Mouse (Mus musculus) NIH3T3 (cell line): ENCODE measurements around the gene Ccdc92.

ENCODE experiments used
- DNase-seq: peaks from one replicate; pipeline ENCODE4 v3.0.0-alpha.2; 2012; ENCODE audit warnings: low read depth

Ccdc92 gene

DNA sequence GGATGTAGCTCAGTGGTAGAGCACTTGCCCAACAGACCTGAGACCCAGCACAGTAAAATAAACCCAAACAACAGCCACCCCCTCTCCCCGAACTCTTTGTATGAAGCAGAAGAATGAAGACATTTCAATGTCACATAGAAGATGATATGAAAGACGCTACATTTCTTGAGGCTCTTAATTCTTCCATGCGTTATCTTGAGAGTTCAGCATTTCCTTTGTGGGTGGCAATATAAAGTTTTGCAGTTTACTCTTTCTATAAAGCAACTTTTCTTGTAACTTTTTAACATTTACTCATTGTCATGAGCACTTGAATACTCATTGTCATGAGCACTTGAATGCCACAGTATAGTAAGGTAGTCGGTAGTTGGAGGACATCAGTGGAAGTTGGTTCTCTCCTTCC, 8.0 kb downstream of the Ccdc92 start:
- no peak for DNase-seq

DNA sequence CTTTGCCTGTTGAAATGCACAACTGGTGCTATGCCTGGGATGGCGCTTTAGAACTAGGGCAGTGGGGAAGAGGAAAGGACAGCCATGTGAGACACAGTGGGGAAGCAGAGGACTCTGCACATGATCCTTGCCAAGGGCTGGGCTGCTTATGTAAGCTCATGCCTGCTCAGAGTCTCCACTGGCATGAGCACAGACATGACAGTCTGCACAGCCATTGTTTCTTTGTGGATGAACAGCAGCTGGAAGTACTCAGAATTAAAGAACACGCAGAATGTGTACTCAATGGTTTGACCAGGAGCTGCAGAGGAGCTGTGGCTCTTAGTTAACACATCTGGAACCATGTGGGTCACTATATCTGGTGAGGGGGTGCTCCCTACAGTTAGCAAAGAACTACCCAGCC, 9.1 kb downstream of the Ccdc92 start:
- DNase-seq: no peak

DNA sequence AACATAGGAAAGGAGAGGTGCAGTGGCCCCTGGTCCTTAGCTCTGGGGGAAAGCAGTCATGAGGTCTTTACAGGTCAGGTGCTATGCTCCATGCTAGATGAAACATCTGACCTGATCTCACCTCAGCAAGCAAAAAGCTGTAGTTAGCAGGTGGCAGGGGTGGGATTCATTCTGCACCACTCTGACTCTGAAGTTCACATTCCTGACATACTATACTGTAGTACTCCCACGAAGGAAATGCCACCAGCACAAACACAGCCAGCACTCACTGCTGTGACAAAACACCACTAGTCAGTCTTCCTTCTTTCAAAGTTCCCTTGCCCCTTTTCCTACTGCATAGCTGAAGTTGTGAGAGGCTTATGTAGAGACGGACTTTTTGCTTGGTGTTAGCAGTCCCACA, 9.9 kb downstream of the Ccdc92 start:
- DNase-seq: no peak

- DNase-seq: no peak
Measured at GRCm38 (mm10) chr5:124851572-124851971, 10.7 kb downstream of the Ccdc92 start.

- no peak for DNase-seq
Measured at GRCm38 (mm10) chr5:124848994-124849393, 13.2 kb downstream of the Ccdc92 start.

DNA sequence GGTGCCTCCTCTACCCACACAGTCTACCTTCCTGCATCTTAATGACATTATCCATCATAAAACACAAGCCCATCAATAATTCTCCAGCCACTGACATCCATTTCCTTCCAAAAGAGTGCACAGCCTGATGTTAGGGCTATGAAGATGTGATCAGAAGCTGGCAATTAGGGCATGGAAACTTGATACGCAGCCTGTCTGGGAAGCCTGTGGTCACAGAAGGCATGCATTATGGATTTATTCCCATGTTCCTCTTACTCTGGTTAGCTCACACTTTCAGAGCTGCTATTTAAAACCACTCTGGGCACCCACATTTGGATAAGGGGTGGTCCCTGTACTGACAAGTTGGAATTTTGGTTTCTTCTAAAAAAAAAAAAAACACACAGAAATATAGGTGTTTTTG, 15.2 kb downstream of the Ccdc92 start:
- peak; percentile 59 for DNase-seq

GRCm38 (mm10) chr5:124844929-124845328, 17.3 kb downstream of the Ccdc92 start:
- no peak for DNase-seq

DNA sequence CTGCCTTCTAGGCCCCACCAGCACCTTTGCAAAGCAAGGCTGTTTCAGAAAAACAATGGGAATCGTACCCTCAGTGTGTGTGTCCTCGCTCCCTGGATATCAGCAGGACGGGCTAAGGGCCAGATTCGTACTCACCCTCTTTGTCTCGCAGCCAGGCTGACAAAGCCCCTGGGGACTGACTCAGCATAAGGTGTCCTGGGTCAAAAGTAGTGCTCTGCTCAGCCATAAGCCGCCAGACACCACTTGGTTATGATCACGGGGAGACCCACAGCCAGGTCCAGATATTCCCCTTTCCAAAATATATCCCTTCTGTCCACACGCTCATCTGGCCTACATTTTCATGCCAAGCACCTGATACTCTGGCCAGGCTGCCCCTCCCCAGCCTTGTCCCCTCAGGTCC, 18.8 kb downstream of the Ccdc92 start:
- peak; percentile 73 for DNase-seq

GRCm38 (mm10) chr5:124840669-124841068, 21.6 kb downstream of the Ccdc92 start:
- DNase-seq: peak; percentile 67

DNA sequence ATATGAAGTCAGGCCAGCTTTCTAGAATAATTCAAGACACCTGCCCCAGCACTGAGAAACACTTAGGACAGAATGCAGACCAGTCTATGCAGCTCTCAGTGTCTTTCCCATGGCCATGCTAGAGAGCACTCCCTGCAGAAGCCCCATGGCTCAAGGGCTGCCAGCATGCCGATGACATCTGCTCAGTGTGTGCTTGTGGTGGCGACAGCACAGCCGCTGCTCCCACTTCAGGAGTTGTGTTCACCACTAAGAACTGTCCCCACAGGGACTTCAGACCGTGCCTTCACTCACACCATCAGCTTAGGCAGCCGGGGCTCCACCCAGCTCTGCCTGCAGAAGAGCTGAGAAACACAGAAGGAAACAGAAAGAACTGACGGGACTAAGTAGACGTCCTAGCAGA, 22.0 kb downstream of the Ccdc92 start:
- DNase-seq: no peak

GRCm38 (mm10) chr5:124836621-124837020, 25.6 kb downstream of the Ccdc92 start:
- no peak for DNase-seq

DNA sequence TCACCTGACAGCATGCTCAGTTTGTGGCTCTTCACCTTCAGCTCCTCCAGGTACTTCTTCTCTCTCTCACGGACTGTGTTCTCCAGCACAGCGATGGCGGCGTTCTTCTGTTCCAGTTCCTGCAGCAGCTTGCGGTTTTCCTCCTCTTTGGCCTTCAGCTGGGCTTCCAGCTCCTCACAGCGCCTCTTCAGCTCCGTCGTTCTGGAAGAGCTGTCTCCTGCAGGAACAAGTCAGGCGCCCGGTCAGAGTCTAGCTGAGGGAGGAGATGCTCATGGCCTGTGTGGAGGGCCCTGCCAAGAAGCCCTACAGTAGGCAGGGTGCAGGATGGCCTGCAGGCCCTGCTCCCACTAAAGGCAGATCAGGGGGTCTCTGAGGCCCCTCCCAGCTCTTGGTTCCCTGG, 26.1 kb downstream of the Ccdc92 start:
- DNase-seq: no peak

DNA sequence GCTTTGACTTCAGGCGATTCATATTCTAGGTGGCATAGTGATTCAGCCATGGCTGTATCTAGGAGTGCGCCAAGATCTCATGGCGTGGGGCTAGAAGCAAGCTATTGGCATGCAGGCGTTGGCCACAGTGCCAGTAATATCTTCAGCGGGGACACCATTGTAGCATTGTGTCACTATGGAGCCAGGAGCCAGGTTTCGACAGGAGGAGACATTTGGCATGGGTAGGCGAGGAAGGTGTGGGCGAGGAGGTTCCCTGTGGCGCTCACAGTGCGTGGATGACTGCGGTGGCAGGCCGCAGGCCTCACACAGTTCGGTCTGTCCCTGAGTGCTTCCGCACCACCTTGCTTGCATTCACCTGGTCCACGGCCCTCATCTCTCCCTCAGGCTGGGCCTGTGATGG, 27.0 kb downstream of the Ccdc92 start:
- no peak for DNase-seq

DNA sequence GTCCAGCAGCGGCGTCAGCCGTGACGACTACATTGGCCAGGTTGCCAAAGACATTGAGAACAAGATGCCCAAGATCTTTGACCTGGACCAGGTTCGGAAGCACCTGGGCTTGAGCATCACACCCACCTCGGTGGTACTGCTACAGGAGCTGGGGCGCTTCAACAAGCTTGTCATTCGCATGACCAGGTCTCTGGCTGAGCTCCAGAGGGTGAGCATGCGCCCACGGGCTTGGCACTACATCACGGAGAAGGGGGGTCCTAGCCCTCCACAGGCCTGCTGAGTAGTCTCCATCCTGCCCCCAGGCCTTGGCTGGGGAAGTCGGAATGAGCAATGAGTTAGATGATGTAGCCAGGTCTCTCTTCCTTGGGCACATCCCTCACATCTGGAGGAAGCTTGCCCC, 31.9 kb downstream of the Ccdc92 start:
- no peak for DNase-seq

DNA sequence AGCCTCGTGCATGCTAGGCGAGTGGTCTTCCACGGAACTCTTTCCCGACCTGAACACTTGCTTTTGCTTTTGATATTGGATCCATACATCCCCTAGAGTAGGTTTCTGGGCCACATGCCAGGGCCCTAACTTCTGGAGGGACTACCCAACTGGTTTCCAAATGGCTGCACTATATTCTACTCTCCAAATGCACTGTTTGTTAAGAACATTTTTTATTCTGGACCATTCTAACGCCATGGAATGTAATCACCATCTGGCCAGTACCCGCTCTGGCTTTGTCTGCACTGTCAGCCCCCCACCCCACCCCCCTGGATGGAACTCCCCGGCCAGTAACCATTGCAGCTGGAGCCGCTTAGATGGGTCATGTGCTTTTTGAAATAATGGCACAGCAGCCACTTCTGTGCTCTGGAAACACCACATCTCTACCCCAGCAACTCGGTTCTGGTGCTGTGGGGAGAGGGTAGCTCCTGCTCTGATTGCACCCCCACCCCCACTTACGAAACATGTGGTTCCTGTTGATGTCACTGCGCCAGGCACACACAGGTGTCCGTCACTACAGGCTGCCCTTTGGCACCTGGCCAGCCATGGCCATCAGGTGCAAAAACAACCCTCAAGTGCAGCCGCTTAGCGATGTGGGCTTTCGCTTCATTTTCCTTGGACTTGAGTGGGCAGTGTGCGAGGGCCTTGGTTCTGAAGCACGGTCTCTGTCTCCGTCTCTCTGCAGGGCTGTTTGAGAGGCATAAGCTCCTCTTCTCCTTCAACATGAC, 39.9 kb downstream of the Ccdc92 start:
- DNase-seq: peak; percentile 33

DNA sequence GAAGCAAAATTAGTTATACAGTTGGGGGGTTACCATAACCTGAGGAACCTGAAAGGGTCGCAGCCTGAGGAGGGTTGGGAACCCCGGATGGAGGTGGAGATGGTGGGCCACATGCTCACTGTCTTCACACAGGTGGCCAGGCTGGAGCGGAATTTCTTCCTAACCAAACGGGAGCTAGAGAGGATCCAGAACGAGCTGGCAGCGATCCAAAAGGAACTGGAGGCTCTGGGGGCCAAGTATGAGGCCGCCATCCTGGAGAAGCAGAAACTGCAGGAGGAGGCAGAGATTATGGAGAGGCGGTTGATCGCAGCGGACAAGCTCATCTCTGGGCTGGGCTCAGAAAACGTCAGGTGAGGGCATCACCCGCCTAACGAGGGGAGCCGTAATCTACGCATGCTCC, 45.2 kb downstream of the Ccdc92 start:
- DNase-seq: no peak

DNA sequence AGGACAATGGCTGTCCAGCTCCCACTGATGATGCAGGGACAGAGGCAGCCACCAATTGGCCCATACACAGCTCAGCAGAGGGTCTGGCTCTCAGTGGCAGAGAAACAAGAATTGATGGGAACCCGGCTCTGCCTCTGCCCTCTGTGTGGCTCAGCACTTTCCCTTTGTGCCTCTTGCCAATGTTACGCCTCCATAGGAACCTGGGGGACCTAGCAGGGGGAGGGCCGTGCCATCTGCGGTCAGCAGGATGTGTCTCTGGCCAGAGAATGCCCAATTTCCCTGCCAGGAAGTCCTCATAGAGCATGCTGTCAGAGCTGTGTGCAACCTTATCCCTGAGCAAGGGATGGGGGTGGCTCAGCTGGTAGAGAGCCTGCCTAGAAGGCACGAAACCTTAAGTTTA, 47.4 kb downstream of the Ccdc92 start:
- DNase-seq: peak; percentile 40

- no peak for DNase-seq
Measured at GRCm38 (mm10) chr5:124812466-124812865, 49.8 kb downstream of the Ccdc92 start.

- DNase-seq: peak; percentile 76
Measured at GRCm38 (mm10) chr5:124809708-124810366, 52.4 kb downstream of the Ccdc92 start.

GRCm38 (mm10) chr5:124792112-124792511, 70.1 kb downstream of the Ccdc92 start:
- no peak for DNase-seq

GRCm38 (mm10) chr5:124785650-124786049, 76.6 kb downstream of the Ccdc92 start:
- DNase-seq: peak; percentile 7
